Mouse (Mus musculus): ENCODE data around the gene Cx3cl1.

Cx3cl1 gene

GRCm38 (mm10) chr8:94770945-94771344, 864 bp upstream of the Cx3cl1 start:
- intact Hi-C loops (cut with DNase I) = loop anchor here (5.0 kb wide), 2 partner anchors 36 to 64 kb away; no protein-coding TSS in a partner anchor

GRCm38 (mm10) chr8:94773048-94773447, 1.2 kb downstream of the Cx3cl1 start:
- intact Hi-C loops (cut with DNase I) = loop anchor here (5.0 kb wide), 2 partner anchors 34 to 66 kb away; no protein-coding TSS in a partner anchor

DNA sequence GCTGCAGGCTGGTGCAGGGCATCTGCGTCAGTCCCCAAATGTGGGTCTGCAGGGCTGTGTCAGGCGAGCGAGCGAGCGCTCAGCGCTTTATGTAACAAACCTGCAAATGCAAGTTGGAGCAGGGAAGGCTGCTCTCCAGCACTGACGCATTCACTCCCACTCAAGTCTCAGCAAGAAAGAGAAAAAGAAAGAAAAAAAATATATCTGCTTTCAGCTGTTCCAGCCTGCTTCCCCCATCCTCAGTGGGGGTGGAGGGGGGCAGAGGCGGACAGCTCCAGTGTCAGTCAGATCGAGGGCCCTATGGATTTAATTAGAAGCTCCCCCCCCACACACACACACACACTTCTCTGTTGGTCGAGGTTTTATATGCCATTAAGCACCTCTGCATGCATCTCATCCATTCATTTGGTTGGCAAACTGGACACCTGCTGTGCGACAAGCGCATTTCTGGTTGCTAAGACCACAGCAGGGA, 1.9 kb downstream of the Cx3cl1 start:
- intact Hi-C loops (cut with DNase I) = loop anchor here (5.0 kb wide), 2 partner anchors 34 to 66 kb away; no protein-coding TSS in a partner anchor

GRCm38 (mm10) chr8:94774601-94775000, 2.8 kb downstream of the Cx3cl1 start:
- intact Hi-C loops (cut with DNase I) = loop anchor here (5.0 kb wide), 2 partner anchors 33 to 67 kb away; no protein-coding TSS in a partner anchor

DNA sequence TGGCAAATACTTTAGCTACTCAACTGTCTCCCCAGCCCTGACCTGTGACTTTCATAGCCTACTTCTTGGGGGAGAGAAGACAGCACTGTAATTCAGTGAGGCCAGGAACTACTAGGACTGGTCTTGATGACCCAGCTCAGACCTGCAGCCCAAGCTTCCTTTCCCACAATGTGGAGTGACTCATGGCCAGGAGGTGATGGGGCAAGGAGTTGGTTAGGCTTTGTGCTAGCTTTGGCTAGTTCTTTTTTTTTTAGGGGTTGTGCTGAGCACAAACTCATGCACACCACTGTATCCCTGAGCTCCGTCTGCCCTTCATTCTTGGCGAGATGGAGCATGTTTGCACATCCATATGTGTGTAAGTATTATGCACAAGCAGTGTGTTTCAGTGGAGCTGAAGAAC, 4.5 kb downstream of the Cx3cl1 start:
- intact Hi-C loops (cut with DNase I) = no loop called here

DNA sequence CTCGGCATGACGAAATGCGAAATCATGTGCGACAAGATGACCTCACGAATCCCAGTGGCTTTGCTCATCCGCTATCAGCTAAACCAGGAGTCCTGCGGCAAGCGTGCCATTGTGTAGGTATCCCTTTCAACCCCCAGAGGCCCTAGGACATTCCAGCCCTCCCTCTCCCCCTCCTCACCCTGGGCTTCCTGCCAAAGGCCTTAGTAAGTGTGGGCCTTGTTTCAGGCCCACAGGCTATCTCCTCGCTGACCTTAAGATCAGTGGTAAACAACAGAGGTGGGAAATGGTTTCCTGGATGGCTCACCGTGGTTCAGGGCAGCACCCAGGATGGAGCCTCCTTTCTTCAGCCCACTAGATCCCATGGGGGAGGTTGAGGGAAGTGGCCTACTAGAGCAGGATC, 6.2 kb downstream of the Cx3cl1 start:
- intact Hi-C loops (cut with DNase I) = no loop called here

DNA sequence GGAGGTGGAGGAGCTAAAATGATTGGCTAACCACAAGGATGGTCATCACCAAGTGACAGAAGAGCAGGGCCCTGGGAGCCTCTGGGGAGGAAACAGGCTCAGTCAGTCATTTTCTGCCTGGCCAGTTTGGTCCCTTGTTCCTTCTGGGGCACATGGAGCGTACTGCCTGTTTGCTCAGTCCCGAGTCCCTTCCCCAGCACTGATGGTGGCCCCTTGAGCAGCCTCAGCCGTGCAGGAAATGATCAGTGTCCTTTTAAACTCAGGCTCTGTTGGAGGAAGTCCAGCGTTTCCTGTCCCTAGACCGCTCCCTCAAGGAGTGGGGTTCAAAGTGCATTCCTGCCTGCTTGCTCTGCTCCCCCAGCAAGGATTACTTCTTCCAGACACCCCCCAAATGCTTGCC, 6.7 kb downstream of the Cx3cl1 start:
- intact Hi-C loops (cut with DNase I) = no loop called here

- intact Hi-C loops (cut with DNase I) = no loop called here
Observed at GRCm38 (mm10) chr8:94778895-94779533, 7.2 kb downstream of the Cx3cl1 start.

DNA sequence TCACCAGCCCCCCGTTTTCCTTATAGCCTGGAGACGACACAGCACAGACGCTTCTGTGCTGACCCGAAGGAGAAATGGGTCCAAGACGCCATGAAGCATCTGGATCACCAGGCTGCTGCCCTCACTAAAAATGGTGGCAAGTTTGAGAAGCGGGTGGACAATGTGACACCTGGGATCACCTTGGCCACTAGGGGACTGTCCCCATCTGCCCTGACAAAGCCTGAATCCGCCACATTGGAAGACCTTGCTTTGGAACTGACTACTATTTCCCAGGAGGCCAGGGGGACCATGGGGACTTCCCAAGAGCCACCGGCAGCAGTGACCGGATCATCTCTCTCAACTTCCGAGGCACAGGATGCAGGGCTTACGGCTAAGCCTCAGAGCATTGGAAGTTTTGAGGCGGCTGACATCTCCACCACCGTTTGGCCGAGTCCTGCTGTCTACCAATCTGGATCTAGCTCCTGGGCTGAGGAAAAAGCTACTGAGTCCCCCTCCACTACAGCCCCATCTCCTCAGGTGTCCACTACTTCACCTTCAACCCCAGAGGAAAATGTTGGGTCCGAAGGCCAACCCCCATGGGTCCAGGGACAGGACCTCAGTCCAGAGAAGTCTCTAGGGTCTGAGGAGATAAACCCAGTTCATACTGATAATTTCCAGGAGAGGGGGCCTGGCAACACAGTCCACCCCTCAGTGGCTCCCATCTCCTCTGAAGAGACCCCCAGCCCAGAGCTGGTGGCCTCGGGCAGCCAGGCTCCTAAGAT, 7.9 kb downstream of the Cx3cl1 start:
- intact Hi-C loops (cut with DNase I) = no loop called here

DNA sequence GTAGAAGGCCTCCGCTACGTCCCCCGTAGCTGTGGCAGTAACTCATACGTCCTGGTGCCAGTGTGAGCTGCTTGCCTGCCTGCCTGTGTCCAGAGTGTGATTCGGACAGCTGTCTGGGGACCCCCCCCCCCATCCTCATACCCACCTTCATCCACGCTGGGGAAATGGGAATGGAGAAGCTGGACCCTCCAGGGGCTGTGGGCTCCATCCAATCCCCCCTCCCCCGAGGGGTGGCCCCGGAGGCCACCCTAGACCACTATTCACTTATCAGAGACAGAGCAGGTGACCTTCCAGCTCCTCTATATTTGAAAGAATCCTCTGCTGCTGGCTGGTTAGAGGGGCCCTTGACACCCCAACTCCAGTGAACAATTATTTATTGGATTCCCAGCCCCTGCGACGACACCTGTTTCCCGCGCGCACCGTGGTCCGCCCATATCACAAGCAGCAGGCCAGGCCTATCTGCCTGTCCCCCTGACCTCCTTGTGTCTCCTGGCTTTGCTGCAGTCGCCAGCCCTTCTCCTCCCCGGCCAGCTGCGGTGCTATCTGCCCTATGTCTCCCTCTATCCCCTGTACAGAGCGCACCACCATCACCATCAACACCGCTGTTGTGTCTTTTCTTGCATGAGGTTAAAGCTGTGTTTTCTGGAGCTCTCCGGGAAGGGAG, 8.8 kb downstream of the Cx3cl1 start:
- intact Hi-C loops (cut with DNase I) = no loop called here

GRCm38 (mm10) chr8:94781155-94781837, 9.5 kb downstream of the Cx3cl1 start:
- intact Hi-C loops (cut with DNase I) = no loop called here

- intact Hi-C loops (cut with DNase I) = no loop called here
Observed at GRCm38 (mm10) chr8:94781838-94782235, 10.0 kb downstream of the Cx3cl1 start.

- intact Hi-C loops (cut with DNase I) = no loop called here
Observed at GRCm38 (mm10) chr8:94783890-94784289, 12.1 kb downstream of the Cx3cl1 start.

- intact Hi-C loops (cut with DNase I) = no loop called here
Observed at GRCm38 (mm10) chr8:94785247-94785985, 13.6 kb downstream of the Cx3cl1 start.

DNA sequence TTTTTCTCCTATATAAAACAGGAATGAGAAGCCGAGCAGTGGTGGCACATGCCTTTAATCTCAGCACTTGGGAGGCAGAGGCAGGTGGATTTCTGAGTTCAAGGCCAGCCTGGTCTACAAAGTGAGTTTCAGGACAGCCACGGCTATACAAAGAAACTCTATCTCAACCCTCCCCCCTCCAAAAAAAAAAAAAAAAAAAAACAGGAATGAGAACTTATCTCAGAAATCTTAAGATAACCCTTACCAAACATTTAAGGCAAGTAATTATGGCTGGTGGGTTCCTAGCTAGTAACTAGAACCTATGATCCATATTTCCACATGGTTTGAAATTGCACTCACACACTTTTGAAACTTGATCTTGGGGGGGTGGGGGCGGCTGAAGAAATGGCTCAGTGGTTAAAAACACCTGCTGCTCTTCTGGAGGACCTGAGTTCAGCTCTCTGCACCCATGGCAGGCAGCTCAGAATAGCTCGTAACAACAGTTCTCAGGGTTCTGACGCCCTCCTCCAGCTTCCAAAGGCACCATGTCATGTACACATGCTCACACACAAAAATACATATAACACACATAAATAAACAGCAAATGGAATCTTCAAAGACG, 14.3 kb downstream of the Cx3cl1 start:
- intact Hi-C loops (cut with DNase I) = no loop called here

DNA sequence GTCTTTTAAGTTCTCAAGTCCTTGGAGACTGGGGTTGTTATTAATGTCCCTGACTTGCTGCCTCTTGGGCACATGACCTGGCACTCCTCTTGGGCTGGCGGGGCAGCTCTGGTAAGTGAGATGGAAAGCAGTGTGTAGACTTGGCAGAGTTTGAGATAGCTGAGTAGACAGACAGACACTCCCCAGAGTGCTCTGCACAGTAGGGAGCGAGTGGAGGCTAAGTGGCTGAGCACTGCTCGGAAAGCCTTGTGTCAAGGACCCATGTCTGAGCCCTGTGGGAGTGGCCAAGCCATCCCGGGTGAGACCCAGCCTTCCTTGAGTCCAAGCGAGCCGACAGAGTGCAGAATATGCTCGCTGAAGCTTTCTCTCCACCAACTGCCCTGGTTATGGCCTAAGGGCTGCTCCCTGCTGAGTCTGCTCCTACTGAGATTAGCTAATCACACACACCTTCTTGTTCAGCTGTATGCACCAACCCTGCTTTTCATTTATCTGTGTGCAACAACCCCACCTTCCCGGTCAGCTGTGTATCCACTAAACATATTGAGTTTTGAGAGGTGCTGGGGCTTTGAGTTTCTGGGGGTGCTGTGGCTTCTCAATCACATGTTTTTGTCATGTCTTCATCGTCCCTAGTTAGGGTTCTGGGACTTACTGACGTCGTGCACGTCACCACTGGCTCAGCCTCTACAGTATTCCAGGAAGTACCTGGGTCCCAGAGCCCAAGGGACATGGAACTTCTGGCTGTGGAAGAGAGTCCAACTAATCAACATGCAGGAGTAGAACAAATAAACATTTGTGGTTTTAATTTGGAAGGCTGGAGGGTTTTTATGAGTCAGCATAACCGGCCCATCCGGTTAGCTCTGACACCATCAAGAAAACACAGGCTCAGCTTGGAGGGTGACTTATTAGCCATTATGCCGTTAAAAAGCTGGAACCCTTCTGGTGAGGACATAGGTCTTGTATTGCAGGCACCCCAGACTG, 16.0 kb downstream of the Cx3cl1 start:
- intact Hi-C loops (cut with DNase I) = no loop called here

DNA sequence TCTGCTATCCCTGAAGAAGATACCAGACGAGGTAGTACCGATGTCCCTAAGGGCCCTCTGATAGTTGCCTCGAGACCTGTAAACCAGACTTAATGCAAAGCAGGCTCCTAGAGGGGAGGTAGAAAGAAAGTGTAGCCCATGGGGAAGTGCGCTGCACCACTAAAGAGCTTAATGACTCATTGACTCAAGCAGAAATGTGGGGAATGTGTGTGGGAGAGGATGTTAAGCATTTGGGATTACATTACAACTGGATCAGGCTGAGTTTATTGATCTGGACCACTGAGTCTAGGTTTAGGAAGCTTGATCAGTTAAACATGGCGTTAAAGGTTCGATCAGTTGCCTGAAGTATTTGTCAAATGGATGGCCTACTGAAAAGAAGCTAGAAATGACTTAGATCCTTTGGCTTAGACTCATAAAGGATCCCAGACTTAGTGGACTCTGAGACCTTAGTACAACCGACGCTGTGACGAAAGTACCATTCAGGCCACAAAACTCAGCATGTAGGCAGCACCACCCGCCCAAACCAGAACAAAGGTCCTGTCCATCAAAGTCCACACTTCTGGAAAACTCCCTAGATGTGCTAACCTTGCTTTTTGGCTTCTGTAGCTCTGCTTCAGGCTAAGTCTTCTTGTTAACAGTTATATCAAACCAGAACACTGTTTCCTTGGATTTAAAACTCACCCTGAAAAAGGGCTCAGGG, 17.6 kb downstream of the Cx3cl1 start:
- intact Hi-C loops (cut with DNase I) = no loop called here

- intact Hi-C loops (cut with DNase I) = no loop called here
Observed at GRCm38 (mm10) chr8:94794368-94794767, 22.6 kb downstream of the Cx3cl1 start.

Measured in adrenal gland (tissue).